Mouse (Mus musculus) ES-E14 (cell line): ENCODE measurements around the gene 4930539E08Rik. TPM values are rescaled to one million over a fixed set of nuclear protein-coding genes. Genes with fewer than 3 reads are reported as not detected.

Source experiments
- DNase-seq: peaks from one replicate; pipeline ENCODE4 v3.0.0-alpha.2; 2013; ENCODE audit warnings: low read depth, low spot score
- H3K27ac ChIP-seq: 2 replicates; pipeline ENCODE4 v1.5.1; 2012; ENCODE audit warnings: low read depth, mild to moderate bottlenecking, low read length, moderate library complexity, mixed read lengths; ENCODE audit not compliant: poor library complexity, insufficient read depth, severe bottlenecking
- H3K36me3 ChIP-seq: 2 replicates; pipeline ENCODE4 v1.6.1; 2012; ENCODE audit warnings: mild to moderate bottlenecking, low read length, moderate library complexity, mixed read lengths; ENCODE audit not compliant: control insufficient read depth, poor library complexity, insufficient read depth, severe bottlenecking
- H3K4me1 ChIP-seq, 2 experiments: fragments of 150-350 bp in 1 of 2; sonication (generic) in 1 of 2; 2 replicates each; pipeline ENCODE4 v1.6.1; 2012; ENCODE audit warnings: low read length in 2 of 2, mild to moderate bottlenecking in 1 of 2, mixed read lengths in 1 of 2; ENCODE audit not compliant: control insufficient read depth in 2 of 2, insufficient read depth in 2 of 2, poor library complexity in 1 of 2
- H3K4me3 ChIP-seq, 2 experiments: fragments of 150-350 bp in 1 of 2; sonication (generic) in 1 of 2; 2 replicates each; pipeline ENCODE4 v1.5.1; 2012; ENCODE audit warnings: low read length in 2 of 2, low read depth in 1 of 2, mild to moderate bottlenecking in 1 of 2, mixed read lengths in 1 of 2; ENCODE audit not compliant: insufficient read depth in 1 of 2, poor library complexity in 1 of 2, severe bottlenecking in 1 of 2
- H3K9ac ChIP-seq: 2 replicates; pipeline ENCODE4 v1.6.1; 2012; ENCODE audit warnings: low read depth, mild to moderate bottlenecking, low read length, mixed read lengths; ENCODE audit not compliant: poor library complexity, insufficient read depth, severe bottlenecking
- H3K9me3 ChIP-seq: fragments of 150-350 bp; sonication (generic); 2 replicates; pipeline ENCODE4 v1.6.1; 2012; ENCODE audit warnings: low read depth, mild to moderate bottlenecking, low read length; ENCODE audit not compliant: control insufficient read depth, insufficient read depth
- CHD2 ChIP-seq: IDR thresholded peaks from 2 replicates; pipeline ENCODE4 v1.6.1; 2014; ENCODE audit warnings: mild to moderate bottlenecking, low read depth, low read length, inconsistent platforms
- HCFC1 ChIP-seq: IDR thresholded peaks from 2 replicates; pipeline ENCODE4 v1.6.1; 2012; ENCODE audit warnings: low read length, inconsistent platforms, borderline replicate concordance; ENCODE audit not compliant: insufficient read depth
- MAFK ChIP-seq: IDR thresholded peaks from 2 replicates; pipeline ENCODE4 v1.6.1; 2014; ENCODE audit warnings: mild to moderate bottlenecking, low read depth, low read length, inconsistent platforms; ENCODE audit not compliant: insufficient read depth
- ZC3H11A ChIP-seq: IDR thresholded peaks from 2 replicates; pipeline ENCODE4 v1.6.1; 2012; ENCODE audit warnings: low read depth, mild to moderate bottlenecking, inconsistent platforms, low read length, borderline replicate concordance
- ZNF384 ChIP-seq: IDR thresholded peaks from 2 replicates; pipeline ENCODE4 v1.6.1; 2012; ENCODE audit warnings: low read depth, low read length, inconsistent platforms
- in situ Hi-C, 2 experiments: fragments of 600-800 bp; cut with MboI; formaldehyde crosslinking; loops; one replicate each; pipeline ENCODE4 v1.15.1; 2025; ENCODE audit warnings: low sequenced_read_pairs in 2 of 2, inconsistent platforms in 1 of 2; ENCODE audit not compliant: unreplicated experiment in 2 of 2
- total RNA-seq: library from RNA; depleted of rRNA; stranded (reverse); fragments of 300-350 nt; gene quantifications from 2 replicates; pipeline ENCODE4 v1.2.3, GENCODE M21; 2012

The 4930539E08Rik gene
- total RNA-seq, 1 experiment, result 1.2 TPM

DNA sequence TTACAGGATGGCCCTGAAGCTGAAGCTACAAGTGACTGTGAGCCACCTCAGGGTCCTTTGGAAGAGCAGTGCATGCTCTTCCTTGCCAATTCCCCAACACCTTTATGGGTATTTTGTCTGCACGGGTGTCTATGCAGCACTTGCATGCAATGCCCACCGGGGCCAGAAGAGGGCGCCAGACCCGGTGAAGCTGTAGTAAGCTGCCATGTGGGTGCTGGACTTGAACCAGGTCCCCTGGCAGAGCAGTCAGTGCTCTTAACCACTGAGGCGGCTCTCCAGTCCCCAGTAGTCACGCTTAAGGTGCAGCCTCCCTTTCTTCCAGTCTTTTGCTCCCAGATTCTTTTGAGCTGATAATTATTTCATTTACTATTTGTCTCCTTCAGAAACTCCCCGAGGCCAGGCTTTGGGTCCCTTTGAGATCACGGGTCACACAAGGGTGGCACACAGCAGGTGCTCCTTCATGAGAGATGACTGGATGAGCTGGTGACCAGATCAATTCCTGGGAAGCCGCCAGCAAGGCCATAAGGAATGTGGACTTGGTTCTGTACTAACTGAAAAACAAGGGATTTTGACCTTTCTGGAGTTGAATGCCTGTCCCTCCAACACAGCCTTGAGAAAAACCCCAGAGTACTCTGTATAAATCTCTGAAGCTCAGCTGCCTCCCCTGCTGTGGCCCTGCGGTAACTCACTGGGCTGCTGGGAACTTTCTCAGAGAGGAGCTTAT is 21.7 kb upstream of the 4930539E08Rik start:
- in situ Hi-C loops, result no loop called here
- Histone ChIP-seq H3K9ac (no peak overlapping the region), H3K4me1 (peaks cover 0 to 4% of the 10 kb centered on the region in 2 experiments; a peak in 1 of 4 replicates), H3K4me3 (no peak overlapping the region), H3K9me3 (peaks cover 8% of the 10 kb centered on the region; the same call in 1 of the 2 replicates), H3K27ac (no peak overlapping the region), H3K36me3 (peaks cover 2% of the 10 kb centered on the region; the same call in 1 of the 2 replicates)
- DNase-seq, result no peak
- TF ChIP-seq ZNF384 (no peak), HCFC1 (no peak), ZC3H11A (no peak), CHD2 (no peak), MAFK (no peak)

GRCm38 (mm10) chr17:28936133-28936532 is 21.0 kb upstream of the 4930539E08Rik start:
- Histone ChIP-seq H3K4me1 (peaks cover 0 to 5% of the 10 kb centered on the region in 2 experiments; a peak in 1 of 4 replicates), H3K27ac (no peak overlapping the region), H3K9ac (no peak overlapping the region), H3K9me3 (peaks cover 8% of the 10 kb centered on the region; the same call in 1 of the 2 replicates), H3K36me3 (peaks cover 2% of the 10 kb centered on the region; the same call in 1 of the 2 replicates), H3K4me3 (no peak overlapping the region)
- no peak for DNase-seq
- in situ Hi-C loops, result no loop called here
- TF ChIP-seq CHD2 (no peak), HCFC1 (no peak), MAFK (no peak), ZNF384 (no peak), ZC3H11A (no peak)

- H3K4me1 ChIP-seq, result peaks cover 2 to 11% of the 10 kb centered on the region in 2 experiments; a peak in 2 of 4 replicates
- peaks cover 8% of the 10 kb centered on the region; the same call in 1 of the 2 replicates for H3K9me3 ChIP-seq
- TF ChIP-seq CHD2 (no peak), ZNF384 (no peak), MAFK (no peak)
- H3K36me3 ChIP-seq, result peaks cover 2% of the 10 kb centered on the region; the same call in 1 of the 2 replicates
- no peak overlapping the region for H3K27ac ChIP-seq
- in situ Hi-C loops, result no loop called here
- no peak for DNase-seq
- H3K4me3 ChIP-seq, result no peak overlapping the region
- H3K9ac ChIP-seq, result no peak overlapping the region
Measured at GRCm38 (mm10) chr17:28934120-28934916, 19.2 kb upstream of the 4930539E08Rik start.

GRCm38 (mm10) chr17:28932274-28932673 is 17.1 kb upstream of the 4930539E08Rik start:
- Histone ChIP-seq H3K9ac (no peak overlapping the region), H3K4me3 (no peak overlapping the region), H3K36me3 (peaks cover 2% of the 10 kb centered on the region; the same call in 1 of the 2 replicates), H3K27ac (no peak overlapping the region), H3K4me1 (peaks cover 2 to 11% of the 10 kb centered on the region in 2 experiments; a peak in 2 of 4 replicates), H3K9me3 (peaks cover 8% of the 10 kb centered on the region; the same call in 1 of the 2 replicates)
- TF ChIP-seq CHD2 (no peak), HCFC1 (no peak), ZC3H11A (no peak), MAFK (no peak), ZNF384 (no peak)
- in situ Hi-C loops, result no loop called here
- DNase-seq, result no peak
